Mouse (Mus musculus) liver, embryonic 13.5 days (tissue): ENCODE measurements at regions not wholly inside any gene's neighbourhood (a gene's known extent, or its start where the extent isn't known, plus 50 kb on each side); places are given as distances from the start of the nearest gene placed in this dataset.

Experiments
- ATAC-seq: fragments of 200-750 bp; cut with Nextera tagmentation; 2 replicates; pipeline ENCODE4 v1.8.0; 2017; ENCODE audit warnings: low read depth, mild to moderate bottlenecking, moderate number of reproducible peaks, moderate library complexity
- DNase-seq: peaks from one replicate; pipeline ENCODE4 v3.0.0; 2022
- H3K27ac ChIP-seq: fragments of 300-500 bp; sonication (generic); 2 replicates; pipeline ENCODE4 v1.5.1; 2015; ENCODE audit warnings: moderate library complexity, mild to moderate bottlenecking, inconsistent platforms
- H3K27me3 ChIP-seq: fragments of 300-500 bp; sonication (generic); 2 replicates; pipeline ENCODE4 v1.6.1; 2015; ENCODE audit warnings: mild to moderate bottlenecking, inconsistent platforms
- H3K36me3 ChIP-seq: fragments of 300-500 bp; sonication (generic); 2 replicates; pipeline ENCODE4 v1.6.1; 2015; ENCODE audit warnings: mild to moderate bottlenecking, inconsistent platforms
- H3K4me1 ChIP-seq: fragments of 300-500 bp; sonication (generic); replicated peaks from 2 replicates; pipeline ENCODE4 v1.6.1; 2015; ENCODE audit warnings: inconsistent platforms
- H3K4me2 ChIP-seq: fragments of 300-500 bp; sonication (generic); 2 replicates; pipeline ENCODE4 v1.6.1; 2015; ENCODE audit warnings: inconsistent platforms, mild to moderate bottlenecking, moderate library complexity
- H3K4me3 ChIP-seq: fragments of 300-500 bp; sonication (generic); replicated peaks from 2 replicates; pipeline ENCODE4 v1.5.1; 2015; ENCODE audit warnings: mild to moderate bottlenecking, inconsistent platforms
- H3K9ac ChIP-seq: fragments of 300-500 bp; sonication (generic); 2 replicates; pipeline ENCODE4 v1.6.1; 2015; ENCODE audit warnings: mild to moderate bottlenecking, inconsistent platforms
- H3K9me3 ChIP-seq: fragments of 300-500 bp; sonication (generic); replicated peaks from 2 replicates; pipeline ENCODE4 v1.6.1; 2016; ENCODE audit warnings: inconsistent platforms
- WGBS: fragments of 180-500 bp; shearing (Covaris S2); methylation state at CpG from one replicate; pipeline ENCODE4 v1.1.7; 2015; ENCODE audit not compliant: insufficient replicate concordance; 5-methylcytosine and 5-hydroxymethylcytosine counted together

DNA sequence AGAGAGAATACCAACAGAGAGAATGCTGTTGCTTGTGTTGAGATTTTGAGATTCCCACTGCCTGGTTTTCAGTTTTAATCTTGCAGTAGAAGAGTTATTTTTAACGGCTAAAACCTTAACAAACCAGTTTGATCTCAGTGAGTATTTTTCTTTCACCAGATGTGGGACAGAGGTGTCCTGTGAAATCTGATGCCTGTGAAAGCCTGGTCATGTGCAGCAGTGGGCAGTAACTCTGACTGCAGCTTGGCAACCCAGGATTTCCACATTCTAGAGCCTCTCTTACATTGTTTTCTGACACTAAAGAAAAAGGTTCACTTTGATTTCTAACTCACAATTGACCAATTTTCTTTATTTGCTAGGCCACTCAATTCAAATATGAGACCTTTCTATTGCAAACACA lies 335.7 kb upstream of the Tet2 start:
- no peak overlapping the region for H3K9ac ChIP-seq
- no peak for ATAC-seq
- no peaks in the 10 kb centered on the region for H3K4me1 ChIP-seq
- 57% methylated on average over 1 of the region's 1 CpGs for WGBS
- no peaks in the 10 kb centered on the region for H3K36me3 ChIP-seq
- DNase-seq: no peak
- H3K4me2 ChIP-seq: no peak overlapping the region
- H3K27ac ChIP-seq: no peak overlapping the region
- no peak overlapping the region for H3K4me3 ChIP-seq
- H3K27me3 ChIP-seq: no peaks in the 10 kb centered on the region
- H3K9me3 ChIP-seq: no peaks in the 10 kb centered on the region

DNA sequence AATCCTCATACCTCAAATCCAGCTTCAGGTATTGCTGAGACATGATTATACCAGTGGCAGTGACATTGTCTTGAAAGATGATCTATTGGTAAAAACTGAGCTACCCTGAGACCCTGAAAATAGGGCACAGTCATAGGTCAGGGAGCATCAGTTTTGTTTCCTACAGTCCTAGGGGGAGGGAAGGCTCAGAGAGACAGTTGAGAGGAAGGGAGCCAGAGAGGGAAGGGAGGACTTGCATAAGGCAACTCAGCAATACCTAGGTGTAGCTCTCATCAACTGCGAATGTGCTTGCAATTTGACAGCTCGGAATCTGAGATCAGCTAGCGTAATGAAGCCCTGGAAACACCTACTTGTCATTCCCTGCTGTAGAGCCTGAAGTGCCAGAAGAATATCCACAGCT lies 334.4 kb upstream of the Cxxc4 start:
- WGBS: 57% methylated on average over 3 of the region's 3 CpGs

DNA sequence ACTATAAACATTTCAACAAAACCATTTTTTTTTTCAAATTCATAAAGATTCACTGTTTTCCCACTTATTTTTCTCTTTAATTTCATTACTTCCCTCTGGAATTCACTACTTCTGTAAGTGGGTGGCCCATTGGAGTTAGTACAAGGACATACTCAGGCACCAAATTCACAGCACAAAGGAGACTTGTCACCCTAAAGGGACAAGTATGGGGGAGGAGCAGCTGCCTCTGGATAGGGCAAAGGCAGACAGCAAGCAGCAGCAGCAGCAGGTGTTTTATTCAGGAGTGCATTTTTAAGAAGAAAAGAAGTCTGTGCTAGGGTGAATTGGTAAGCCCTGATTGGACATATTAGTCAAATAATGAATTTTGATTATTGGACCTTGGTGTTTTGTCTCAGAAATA lies 314.1 kb upstream of the Cxxc4 start:
- Histone ChIP-seq H3K27me3 (no peaks in the 10 kb centered on the region), H3K4me3 (no peak overlapping the region), H3K9me3 (no peaks in the 10 kb centered on the region), H3K27ac (no peak overlapping the region), H3K4me1 (no peaks in the 10 kb centered on the region), H3K9ac (no peak overlapping the region), H3K4me2 (no peak overlapping the region), H3K36me3 (no peaks in the 10 kb centered on the region)
- DNase-seq: no peak
- no peak for ATAC-seq

More for the DNA sequence above, 334.4 kb upstream of the Cxxc4 start:
- Histone ChIP-seq H3K4me2 (no peak overlapping the region), H3K9ac (no peak overlapping the region), H3K36me3 (no peaks in the 10 kb centered on the region), H3K27me3 (no peaks in the 10 kb centered on the region), H3K4me3 (no peak overlapping the region), H3K4me1 (no peaks in the 10 kb centered on the region), H3K9me3 (no peaks in the 10 kb centered on the region), H3K27ac (no peak overlapping the region)
- ATAC-seq (no peak), DNase-seq (no peak)

DNA sequence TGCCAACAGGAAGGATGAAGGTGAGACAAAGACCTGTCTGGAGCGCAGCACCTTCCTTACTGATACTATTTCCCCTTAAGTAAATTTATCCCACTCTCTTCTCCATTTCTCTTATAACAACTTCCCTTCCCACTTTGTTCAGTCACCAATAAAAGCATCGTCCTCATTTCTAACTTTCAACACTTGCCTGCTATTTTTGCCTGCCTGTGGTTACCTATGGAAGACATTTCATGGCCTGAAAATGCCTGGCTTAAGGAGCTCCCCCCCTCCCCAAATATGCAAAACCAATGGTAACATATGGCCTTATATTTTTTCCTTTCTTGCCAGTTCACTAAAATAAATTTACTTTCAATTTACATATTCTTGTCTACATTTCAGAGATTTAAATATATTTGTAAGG lies 271.0 kb upstream of the Cxxc4 start:
- no peaks in the 10 kb centered on the region for H3K9me3 ChIP-seq
- no peak overlapping the region for H3K9ac ChIP-seq
- H3K4me2 ChIP-seq: no peak overlapping the region
- ATAC-seq (no peak), DNase-seq (no peak)
- H3K4me1 ChIP-seq: no peaks in the 10 kb centered on the region
- WGBS: 53% methylated on average over 2 of the region's 2 CpGs
- no peaks in the 10 kb centered on the region for H3K27me3 ChIP-seq
- H3K27ac ChIP-seq: no peak overlapping the region
- H3K4me3 ChIP-seq: no peak overlapping the region
- no peaks in the 10 kb centered on the region for H3K36me3 ChIP-seq

DNA sequence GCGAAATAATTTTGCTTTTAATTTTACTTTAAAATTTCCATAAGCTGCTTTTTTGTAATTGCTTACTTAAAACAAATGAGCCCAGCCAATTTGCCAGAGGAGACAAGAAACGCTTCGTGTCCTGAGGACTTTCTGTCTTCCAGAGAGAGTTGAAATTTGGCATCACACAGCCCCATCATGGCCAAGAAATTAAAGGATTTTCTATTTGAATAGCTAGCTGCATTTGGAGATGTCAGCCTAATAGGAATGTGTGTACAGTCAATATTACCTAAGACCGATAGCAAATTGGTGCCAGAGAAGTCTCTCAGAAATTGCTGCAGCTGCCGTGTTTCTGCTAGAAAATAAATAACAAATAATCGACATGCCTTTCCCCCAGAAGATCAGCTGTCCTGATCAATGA lies 268.1 kb upstream of the Cxxc4 start:
- 65% methylated on average over 6 of the region's 6 CpGs for WGBS
- H3K27me3 ChIP-seq: no peaks in the 10 kb centered on the region
- H3K9me3 ChIP-seq: no peaks in the 10 kb centered on the region
- no peak overlapping the region for H3K9ac ChIP-seq
- H3K4me1 ChIP-seq: no peaks in the 10 kb centered on the region
- ATAC-seq: no peak
- H3K36me3 ChIP-seq: no peaks in the 10 kb centered on the region
- no peak overlapping the region for H3K4me2 ChIP-seq
- H3K4me3 ChIP-seq: no peak overlapping the region
- no peak for DNase-seq
- H3K27ac ChIP-seq: no peak overlapping the region

DNA sequence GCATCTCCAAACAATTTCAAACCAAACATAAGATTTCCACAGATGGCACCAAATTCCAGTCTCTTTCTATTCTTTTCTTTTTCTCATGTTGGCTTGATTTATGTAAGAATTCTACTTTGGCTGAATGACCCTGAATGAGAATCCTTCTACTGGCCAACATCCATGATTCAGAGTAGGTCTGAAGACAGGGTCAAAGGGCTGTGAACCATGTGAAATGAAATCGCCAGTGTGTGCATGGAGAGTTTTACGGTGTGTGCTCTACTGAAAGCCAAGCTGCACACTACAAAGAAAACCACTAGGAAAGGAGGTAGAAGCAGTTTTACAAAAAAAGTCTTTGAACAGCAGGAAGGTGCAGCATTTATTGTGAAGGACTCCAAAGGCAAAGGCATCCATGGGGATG lies 263.5 kb upstream of the Cxxc4 start:
- WGBS: 68% methylated on average over 2 of the region's 2 CpGs
- Histone ChIP-seq H3K27ac (no peak overlapping the region), H3K9ac (no peak overlapping the region), H3K9me3 (no peaks in the 10 kb centered on the region), H3K4me3 (no peak overlapping the region), H3K4me2 (no peak overlapping the region), H3K27me3 (no peaks in the 10 kb centered on the region), H3K4me1 (no peaks in the 10 kb centered on the region), H3K36me3 (no peaks in the 10 kb centered on the region)
- DNase-seq (no peak), ATAC-seq (no peak)

DNA sequence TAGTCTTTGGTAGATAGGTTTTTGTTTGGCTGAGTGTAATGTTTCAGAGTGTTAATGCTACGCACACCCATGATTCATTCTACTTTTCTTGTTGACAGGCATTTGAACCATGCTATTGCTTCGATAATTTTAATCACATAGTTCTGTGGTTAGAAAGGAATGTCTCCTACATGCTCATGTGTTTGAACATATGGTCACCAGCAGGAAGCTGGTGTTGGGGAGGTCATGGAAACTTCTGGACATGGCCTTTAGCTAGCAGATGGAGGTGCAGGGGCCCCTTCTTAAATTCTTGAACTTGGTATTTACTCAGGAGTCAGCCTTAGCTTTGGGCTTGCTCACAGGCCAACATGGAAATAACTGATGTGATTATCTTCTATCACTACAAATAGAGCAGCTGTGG lies 248.6 kb upstream of the Cxxc4 start:
- H3K9ac ChIP-seq: no peak overlapping the region
- no peak overlapping the region for H3K4me3 ChIP-seq
- H3K4me2 ChIP-seq: no peak overlapping the region
- no peaks in the 10 kb centered on the region for H3K9me3 ChIP-seq
- WGBS: 52% methylated on average over 2 of the region's 2 CpGs
- H3K36me3 ChIP-seq: no peaks in the 10 kb centered on the region
- no peak overlapping the region for H3K27ac ChIP-seq
- no peaks in the 10 kb centered on the region for H3K4me1 ChIP-seq
- H3K27me3 ChIP-seq: no peaks in the 10 kb centered on the region
- no peak for ATAC-seq
- DNase-seq: no peak

DNA sequence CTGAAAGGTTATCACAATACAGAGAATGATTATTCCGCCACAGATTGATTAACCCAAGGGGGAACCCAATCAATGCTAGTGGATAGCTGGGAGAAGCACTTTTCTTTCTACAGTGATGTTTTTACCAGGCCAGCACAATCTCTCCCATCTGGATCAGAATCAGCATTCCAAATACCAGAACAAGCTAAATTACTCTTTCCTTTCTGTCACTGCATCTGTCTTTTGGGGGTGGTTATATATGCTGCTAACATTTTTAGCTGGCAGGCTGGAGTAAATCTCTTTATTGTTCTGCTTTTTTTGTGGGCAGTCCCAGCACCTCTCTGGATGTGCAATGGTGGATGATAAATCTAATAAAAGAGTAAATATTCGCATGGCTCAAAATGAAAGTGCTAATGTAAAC lies 242.3 kb upstream of the Cxxc4 start:
- Histone ChIP-seq H3K4me1 (no peaks in the 10 kb centered on the region), H3K36me3 (no peaks in the 10 kb centered on the region), H3K4me3 (no peak overlapping the region), H3K9me3 (no peaks in the 10 kb centered on the region), H3K9ac (no peak overlapping the region), H3K4me2 (no peak overlapping the region), H3K27ac (no peak overlapping the region), H3K27me3 (no peaks in the 10 kb centered on the region)
- no peak for ATAC-seq
- WGBS: 65% methylated on average over 2 of the region's 2 CpGs
- DNase-seq: no peak

DNA sequence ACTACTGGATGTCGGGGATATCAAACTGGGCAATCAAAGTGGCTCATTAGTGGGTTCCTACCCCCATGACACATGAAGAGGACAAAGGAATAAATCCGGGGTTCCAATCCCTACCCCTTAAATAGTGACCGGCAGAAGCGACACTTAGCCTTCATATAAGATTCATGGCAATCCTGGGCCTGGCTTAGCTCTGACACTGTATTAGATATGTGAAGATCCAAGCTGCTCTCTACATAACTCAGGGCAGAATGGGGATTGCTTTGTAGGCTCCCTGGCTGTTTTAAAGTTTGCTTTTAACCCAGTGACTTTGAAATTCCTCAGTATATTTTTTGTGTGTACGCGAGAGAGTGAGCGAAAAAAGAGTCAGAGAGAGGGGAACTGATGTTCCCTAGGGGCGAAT lies 236.3 kb upstream of the Cxxc4 start:
- WGBS: 75% methylated on average over 8 of the region's 8 CpGs
- Histone ChIP-seq H3K4me3 (no peak overlapping the region), H3K9me3 (no peaks in the 10 kb centered on the region), H3K9ac (no peak overlapping the region), H3K4me1 (no peaks in the 10 kb centered on the region), H3K36me3 (no peaks in the 10 kb centered on the region), H3K27ac (no peak overlapping the region), H3K27me3 (no peaks in the 10 kb centered on the region), H3K4me2 (no peak overlapping the region)
- ATAC-seq (no peak), DNase-seq (no peak)

DNA sequence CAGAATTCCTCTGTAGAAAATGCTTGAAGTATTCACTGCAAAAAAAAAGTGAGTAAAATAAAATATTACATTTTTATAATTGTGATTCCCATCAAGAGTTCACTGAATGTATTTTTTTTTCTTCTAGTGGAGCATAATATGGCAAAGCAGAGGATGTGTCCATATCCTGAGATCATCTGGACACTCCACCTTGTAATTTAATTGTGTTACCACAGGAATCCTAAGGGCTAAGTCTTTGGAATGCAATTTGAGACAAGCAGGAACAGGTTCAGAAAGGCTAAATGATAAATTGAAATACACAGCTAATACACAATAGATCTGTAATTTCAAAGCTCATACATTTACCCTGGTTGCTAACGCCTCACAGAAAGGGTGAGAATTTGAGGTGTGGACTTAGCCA lies 235.7 kb upstream of the Cxxc4 start:
- H3K4me2 ChIP-seq: no peak overlapping the region
- H3K27ac ChIP-seq: no peak overlapping the region
- H3K27me3 ChIP-seq: no peaks in the 10 kb centered on the region
- WGBS: 57% methylated on average over 1 of the region's 1 CpGs
- ATAC-seq: no peak
- no peak for DNase-seq
- no peak overlapping the region for H3K9ac ChIP-seq
- no peak overlapping the region for H3K4me3 ChIP-seq
- H3K4me1 ChIP-seq: no peaks in the 10 kb centered on the region
- H3K36me3 ChIP-seq: no peaks in the 10 kb centered on the region
- H3K9me3 ChIP-seq: no peaks in the 10 kb centered on the region

DNA sequence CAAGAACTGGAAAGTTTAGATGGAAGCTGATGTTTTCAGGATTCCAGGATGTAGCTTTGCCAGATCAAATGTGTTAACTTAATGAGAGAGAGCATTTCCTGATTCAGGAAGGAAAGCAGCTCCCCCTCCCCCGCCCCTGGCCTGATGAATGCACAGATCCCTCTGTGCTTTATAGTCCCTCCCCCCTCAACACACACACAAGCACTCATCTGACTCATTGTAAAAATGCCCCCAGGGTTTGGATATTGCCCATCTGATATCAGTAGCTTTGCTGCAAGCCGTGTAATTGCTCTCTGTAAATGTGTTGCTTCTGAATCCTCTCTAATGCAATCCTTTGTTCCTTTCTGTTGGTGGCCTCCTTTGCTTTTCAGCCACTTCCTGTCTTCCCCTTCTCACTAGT lies 221.5 kb upstream of the Cxxc4 start:
- ATAC-seq (no peak), DNase-seq (no peak)
- H3K36me3 ChIP-seq: no peaks in the 10 kb centered on the region
- no peaks in the 10 kb centered on the region for H3K4me1 ChIP-seq
- 37% methylated on average over 2 of the region's 2 CpGs for WGBS
- H3K27ac ChIP-seq: no peak overlapping the region
- H3K4me2 ChIP-seq: no peak overlapping the region
- no peak overlapping the region for H3K4me3 ChIP-seq
- H3K9ac ChIP-seq: no peak overlapping the region
- H3K27me3 ChIP-seq: no peaks in the 10 kb centered on the region
- no peaks in the 10 kb centered on the region for H3K9me3 ChIP-seq

DNA sequence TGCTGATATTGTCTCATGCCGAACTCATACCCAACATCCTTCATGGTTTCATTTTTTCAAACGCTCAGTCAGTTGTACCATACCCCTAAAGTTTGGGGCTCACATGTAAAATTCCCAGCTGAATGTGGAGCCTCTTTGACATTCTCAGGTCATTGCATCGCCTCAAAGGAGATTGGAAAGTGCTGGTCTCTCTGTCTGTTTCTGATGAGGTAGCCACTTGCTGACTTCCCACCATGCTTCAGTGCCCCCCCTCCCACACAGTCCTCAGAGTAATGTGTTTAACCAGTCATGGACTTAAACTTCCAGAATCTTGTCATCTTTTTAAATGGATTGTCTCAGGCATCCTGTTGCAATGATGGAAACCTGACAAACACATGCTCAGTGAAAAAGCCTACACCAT lies 220.9 kb upstream of the Cxxc4 start:
- DNase-seq (no peak), ATAC-seq (no peak)
- no peaks in the 10 kb centered on the region for H3K9me3 ChIP-seq
- no peak overlapping the region for H3K4me3 ChIP-seq
- H3K27ac ChIP-seq: no peak overlapping the region
- H3K4me2 ChIP-seq: no peak overlapping the region
- no peaks in the 10 kb centered on the region for H3K4me1 ChIP-seq
- H3K9ac ChIP-seq: no peak overlapping the region
- no peaks in the 10 kb centered on the region for H3K27me3 ChIP-seq
- 62% methylated on average over 3 of the region's 3 CpGs for WGBS
- H3K36me3 ChIP-seq: no peaks in the 10 kb centered on the region

DNA sequence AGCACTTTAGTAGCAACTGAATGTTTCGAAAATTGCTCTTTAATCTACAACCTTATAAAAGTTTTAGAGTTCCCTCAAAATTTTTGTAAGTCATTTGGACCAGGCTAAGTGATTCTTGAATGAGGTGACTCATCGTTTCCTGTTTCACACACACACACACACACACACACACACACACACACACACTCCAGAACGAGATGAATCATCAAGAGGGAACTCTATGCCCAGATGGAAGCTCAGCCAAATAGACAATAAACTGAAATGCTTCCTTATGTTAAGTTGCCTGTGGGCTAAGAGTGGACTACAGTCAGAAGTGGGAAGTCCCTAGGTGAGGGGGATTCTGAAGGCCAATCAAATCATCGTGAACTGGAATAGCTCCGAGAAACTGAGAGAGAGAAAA lies 202.4 kb upstream of the Cxxc4 start:
- Histone ChIP-seq H3K27me3 (no peaks in the 10 kb centered on the region), H3K4me1 (no peaks in the 10 kb centered on the region), H3K4me2 (no peak overlapping the region), H3K27ac (no peak overlapping the region), H3K9ac (no peak overlapping the region), H3K9me3 (no peaks in the 10 kb centered on the region; the same call in 1 of the 2 replicates), H3K36me3 (no peaks in the 10 kb centered on the region), H3K4me3 (no peak overlapping the region)
- DNase-seq (no peak), ATAC-seq (no peak)
- 49% methylated on average over 5 of the region's 5 CpGs for WGBS
